Mouse (Mus musculus): ENCODE measurements at regions not wholly inside any gene's neighbourhood (a gene's known extent, or its start where the extent isn't known, plus 50 kb on each side); places are given as distances from the start of the nearest gene placed in this dataset.

GRCm38 (mm10) chr2:61071025-61071424 is 108.0 kb upstream of the Rbms1 start:
- in situ Hi-C loops (cut with MboI; ENCODE audit: low pct_ligation_motif_present, low pct_unique_long_range_greater_than_20kb, low sequenced_read_pairs), result no loop called here
- Histone ChIP-seq H3K79me2 (replicated peaks; ENCODE audit: control insufficient read depth, extremely low read depth, insufficient read depth, poor library complexity, severe bottlenecking) (no peaks in the 10 kb centered on the region), H3K9ac (ENCODE audit: insufficient read depth, low read depth) (no peak overlapping the region), H3K36me3 (replicated peaks in 1 of 2; ENCODE audit: control insufficient read depth in 1 of 2, insufficient read depth in 1 of 2, low read length in 1 of 2) (no peaks in the 10 kb centered on the region), H3K9me3 (replicated peaks; ENCODE audit: low read length) (no peaks in the 10 kb centered on the region), H3K4me1 (ENCODE audit: control insufficient read depth in 1 of 2, insufficient read depth in 2 of 2) (no peaks in the 10 kb centered on the region), H3K4me2 (ENCODE audit: insufficient read depth, low read depth, poor library complexity, severe bottlenecking) (no peak overlapping the region), H3K27ac (ENCODE audit: insufficient read depth, low read depth) (no peak overlapping the region), H3K4me3 (replicated peaks in 1 of 3; ENCODE audit: low read depth in 2 of 3, low read length in 2 of 3, poor library complexity in 1 of 3) (no peak overlapping the region), H3K27me3 (replicated peaks) (no peaks in the 10 kb centered on the region)
- DNase-seq (ENCODE audit: extremely low read depth), result no peak
- dilution Hi-C loops (cut with MboI; ENCODE audit: extremely low pct_ligation_motif_present, extremely low pct_unique_long_range_greater_than_20kb, low sequenced_read_pairs), result no loop called here
- TF ChIP-seq ZC3H11A (IDR thresholded peaks at IDR 0.05; ENCODE audit: low read depth, low read length), result no peak
- TF ChIP-seq RAD21 (IDR thresholded peaks at IDR 0.05; ENCODE audit: low read depth, low read length), result no peak
- TF ChIP-seq MYC (IDR thresholded peaks at IDR 0.05; ENCODE audit: low read depth, low read length), result no peak
- no peak for TF ChIP-seq EP300 (IDR thresholded peaks at IDR 0.05; ENCODE audit: low read length)
- TF ChIP-seq JUND (conservative IDR thresholded peaks at IDR 0.05; ENCODE audit: low read depth, low read length), result no peak
- TF ChIP-seq E2F4 (IDR thresholded peaks at IDR 0.05; ENCODE audit: insufficient replicate concordance, low read depth, low read length), result no peak
- no peak for TF ChIP-seq MAZ (IDR thresholded peaks at IDR 0.05; ENCODE audit: low read depth, low read length)
- no peak for TF ChIP-seq ZNF384 (IDR thresholded peaks at IDR 0.05; ENCODE audit: low read depth, low read length)
- TF ChIP-seq POLR2AphosphoS2 (IDR thresholded peaks at IDR 0.05; ENCODE audit: low read depth, low read length), result no peak
- no peak for TF ChIP-seq ZKSCAN1 (IDR thresholded peaks at IDR 0.05; ENCODE audit: borderline replicate concordance, low read depth, low read length)
- no peak for TF ChIP-seq UBTF (IDR thresholded peaks at IDR 0.05; ENCODE audit: low read depth, low read length)
- TF ChIP-seq BHLHE40 (IDR thresholded peaks at IDR 0.05; ENCODE audit: low read depth, low read length), result no peak
- TF ChIP-seq POLR2A (IDR thresholded peaks at IDR 0.05; ENCODE audit: low read depth, low read length), result no peak
- no peak for TF ChIP-seq NRF1 (IDR thresholded peaks at IDR 0.05; ENCODE audit: low read depth, low read length)
- TF ChIP-seq TBP (conservative IDR thresholded peaks at IDR 0.05; ENCODE audit: low read depth, low read length), result no peak
- TF ChIP-seq USF1 (IDR thresholded peaks at IDR 0.05; ENCODE audit: low read depth, low read length), result no peak
- no peak for TF ChIP-seq CHD2 (IDR thresholded peaks at IDR 0.05; ENCODE audit: low read length)
- no peak for TF ChIP-seq TCF12 (IDR thresholded peaks at IDR 0.05; ENCODE audit: low read depth, low read length)
- TF ChIP-seq SIN3A (IDR thresholded peaks at IDR 0.05; ENCODE audit: low read length), result no peak

DNA sequence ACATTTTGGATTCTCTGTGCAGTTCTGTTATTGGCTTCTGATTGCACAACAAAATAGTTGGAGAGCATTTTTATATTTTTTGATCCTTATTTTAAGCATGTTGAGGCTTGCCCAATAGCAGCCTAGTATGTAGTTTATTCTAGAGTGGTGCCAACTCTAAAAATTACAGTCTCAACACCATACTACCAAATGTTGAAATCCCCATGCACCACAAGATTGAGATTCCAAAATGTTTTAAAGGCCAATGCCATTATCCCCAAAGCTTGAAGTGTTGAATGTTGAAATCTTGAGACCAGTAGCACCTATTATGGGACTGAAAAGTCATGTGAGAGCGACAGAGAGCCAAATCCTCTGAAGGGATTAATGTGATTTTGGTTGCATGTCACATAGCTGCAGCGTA is 104.9 kb upstream of the Rbms1 start:
- dilution Hi-C loops (cut with MboI; ENCODE audit: extremely low pct_ligation_motif_present, extremely low pct_unique_long_range_greater_than_20kb, low sequenced_read_pairs) (no loop called here), in situ Hi-C loops (cut with MboI; ENCODE audit: low pct_ligation_motif_present, low pct_unique_long_range_greater_than_20kb, low sequenced_read_pairs) (no loop called here)
- no peaks in the 10 kb centered on the region for H3K79me2 ChIP-seq (replicated peaks; ENCODE audit: control insufficient read depth, extremely low read depth, insufficient read depth, poor library complexity, severe bottlenecking)
- no peak overlapping the region for H3K4me3 ChIP-seq (replicated peaks in 1 of 3; ENCODE audit: low read depth in 2 of 3, low read length in 2 of 3, poor library complexity in 1 of 3)
- no peak overlapping the region for H3K9ac ChIP-seq (ENCODE audit: insufficient read depth, low read depth)
- H3K4me2 ChIP-seq (ENCODE audit: insufficient read depth, low read depth, poor library complexity, severe bottlenecking), result no peak overlapping the region
- H3K9me3 ChIP-seq (replicated peaks; ENCODE audit: low read length), result no peaks in the 10 kb centered on the region
- no peak for TF ChIP-seq POLR2AphosphoS2 (IDR thresholded peaks at IDR 0.05; ENCODE audit: low read depth, low read length)
- no peak for TF ChIP-seq TCF12 (IDR thresholded peaks at IDR 0.05; ENCODE audit: low read depth, low read length)
- TF ChIP-seq POLR2A (IDR thresholded peaks at IDR 0.05; ENCODE audit: low read depth, low read length), result no peak
- no peak for TF ChIP-seq RCOR1 (conservative IDR thresholded peaks at IDR 0.05; ENCODE audit: low read depth, low read length)
- no peak for TF ChIP-seq SIN3A (IDR thresholded peaks at IDR 0.05; ENCODE audit: low read length)
- no peak for TF ChIP-seq TBP (conservative IDR thresholded peaks at IDR 0.05; ENCODE audit: low read depth, low read length)
- no peak for TF ChIP-seq CHD2 (IDR thresholded peaks at IDR 0.05; ENCODE audit: low read length)
- TF ChIP-seq NRF1 (IDR thresholded peaks at IDR 0.05; ENCODE audit: low read depth, low read length), result no peak
- TF ChIP-seq UBTF (IDR thresholded peaks at IDR 0.05; ENCODE audit: low read depth, low read length), result no peak
- no peak for TF ChIP-seq EP300 (IDR thresholded peaks at IDR 0.05; ENCODE audit: low read length)
- TF ChIP-seq ZKSCAN1 (IDR thresholded peaks at IDR 0.05; ENCODE audit: borderline replicate concordance, low read depth, low read length), result no peak
- no peak for TF ChIP-seq BHLHE40 (IDR thresholded peaks at IDR 0.05; ENCODE audit: low read depth, low read length)
- no peak overlapping the region for H3K27ac ChIP-seq (ENCODE audit: insufficient read depth, low read depth)
- DNase-seq (ENCODE audit: extremely low read depth), result no peak
- no peaks in the 10 kb centered on the region for H3K27me3 ChIP-seq (replicated peaks)
- H3K4me1 ChIP-seq (ENCODE audit: control insufficient read depth in 1 of 2, insufficient read depth in 2 of 2), result no peaks in the 10 kb centered on the region
- H3K36me3 ChIP-seq (replicated peaks in 1 of 2; ENCODE audit: control insufficient read depth in 1 of 2, insufficient read depth in 1 of 2, low read length in 1 of 2), result no peaks in the 10 kb centered on the region
